Mouse (Mus musculus): ENCODE results near the gene Lamp5.

GRCm38 (mm10) chr2:136059029-136059669 lies 7.1 kb downstream of the Lamp5 start:
- TF ChIP-seq CTCF (IDR thresholded peaks at IDR 0.05; ENCODE audit: low read depth) (no peak), EP300 (IDR thresholded peaks at IDR 0.05; ENCODE audit: low read depth) (no peak)

Measured in heart, postnatal 0 days (tissue).